Mouse (Mus musculus) Patski (cell line): ENCODE results near the gene Suco. TPM values are rescaled to one million over a fixed set of nuclear protein-coding genes. Genes with fewer than 3 reads are reported as not detected.

Experiments used
- ATAC-seq: fragments of 100-300 bp; one replicate; pipeline ENCODE4 v1.8.0; 2021
- CTCF ChIA-PET: fragments of 350-600 bp; sonication (Branson Sonifier 250); formaldehyde crosslinking; loops from one replicate; lab custom pipeline; 2022; ENCODE audit warnings: inconsistent platforms; lab: Charles Lee
- POLR2A ChIA-PET: fragments of 350-600 bp; sonication (Branson Sonifier 250); formaldehyde crosslinking; loops from one replicate; lab custom pipeline; 2022; ENCODE audit warnings: antibody characterized with exemption, inconsistent platforms; lab: Charles Lee
- DNase-seq: peaks from one replicate; pipeline ENCODE4 v3.0.0-alpha.2; 2011; ENCODE audit warnings: low read depth, low spot score
- H3K27me3 ChIP-seq: fragments of 371-371 bp; one replicate; pipeline ENCODE4 v1.5.1; 2021
- CTCF ChIP-seq: fragments of 100-300 bp; IDR thresholded peaks from one replicate; pipeline ENCODE4 v1.5.1; 2021
- in situ Hi-C: fragments of 300-500 bp; cut with MboI; formaldehyde crosslinking; loops from 3 replicates; pipeline ENCODE4 v1.11.1; 2018; ENCODE audit warnings: low pct_unique_long_range_greater_than_20kb, mixed read lengths
- polyA plus RNA-seq: library from polyadenylated mRNA; unstranded; gene quantifications from one replicate; pipeline ENCODE4 v1.2.3, GENCODE M21; 2021

Gene Suco
- polyA plus RNA-seq, 1 experiment from 2014 or later, result 37.7 TPM

DNA sequence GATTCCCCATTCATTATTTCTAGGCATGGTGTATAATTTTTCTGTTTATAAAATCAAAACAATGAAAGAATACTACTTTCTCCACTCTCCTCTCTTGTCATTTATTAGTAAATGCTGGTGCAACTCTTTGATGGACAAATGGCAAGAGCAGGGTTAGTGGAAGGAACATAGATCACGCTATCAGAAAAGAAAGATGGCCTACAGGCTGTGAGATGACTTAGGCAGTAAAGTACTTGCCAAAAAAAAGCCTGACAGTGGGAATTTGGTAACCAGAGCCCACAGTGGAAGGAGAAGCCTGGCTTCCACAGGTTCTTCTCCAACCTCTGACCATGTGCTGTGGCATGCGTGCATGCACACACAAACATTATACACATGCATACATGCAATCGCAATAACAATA is 18.5 kb upstream of the Suco start:
- ATAC-seq (no peak), DNase-seq (no peak)
- POLR2A ChIA-PET, result interaction anchor here (0.5 kb wide), 1 partner anchor 18 kb away, joined by 7 read pairs; no protein-coding TSS in a partner anchor
- no peak for TF ChIP-seq CTCF
- CTCF ChIA-PET, result no interaction called here
- H3K27me3 ChIP-seq, result peaks cover 16% of the 10 kb centered on the region
- in situ Hi-C loops, result no loop called here

- peaks cover 11% of the 10 kb centered on the region for H3K27me3 ChIP-seq
- POLR2A ChIA-PET, result no interaction called here
- ATAC-seq, result no peak
Measured at GRCm38 (mm10) chr1:161894553-161894952, 18.1 kb upstream of the Suco start.

DNA sequence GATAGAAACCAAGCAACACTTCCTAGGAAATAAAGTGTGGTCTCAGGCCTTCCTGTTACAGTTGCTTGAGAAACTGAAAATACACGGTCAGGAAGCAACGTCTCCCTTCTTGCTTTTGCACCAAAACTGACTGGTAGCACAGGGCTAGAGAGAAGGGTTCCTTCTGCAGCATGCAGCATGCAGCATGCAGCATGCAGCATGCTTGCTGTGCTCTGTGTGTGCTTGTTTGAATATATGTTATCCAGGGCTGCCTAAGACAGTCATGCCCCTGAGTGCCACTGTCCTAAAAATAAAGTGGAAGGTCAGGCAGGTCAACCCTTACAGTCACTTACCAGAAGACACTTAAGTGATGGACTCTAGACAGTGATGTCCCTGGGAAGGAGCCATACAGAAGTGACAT is 17.6 kb upstream of the Suco start:
- ChIA-PET CTCF (no interaction called here), POLR2A (no interaction called here)
- in situ Hi-C loops, result no loop called here
- TF ChIP-seq CTCF, result no peak
- DNase-seq (no peak), ATAC-seq (no peak)
- H3K27me3 ChIP-seq, result peaks cover 11% of the 10 kb centered on the region

More at GRCm38 (mm10) chr1:161894553-161894952, 18.1 kb upstream of the Suco start:
- in situ Hi-C loops, result no loop called here
- TF ChIP-seq CTCF, result no peak
- DNase-seq, result no peak
- CTCF ChIA-PET, result no interaction called here

GRCm38 (mm10) chr1:161888823-161889222 is 12.3 kb upstream of the Suco start:
- no peak for DNase-seq
- ChIA-PET CTCF (interaction anchor here (1.2 kb wide), 1 partner anchor 52 kb away, joined by 3 read pairs; no protein-coding TSS in a partner anchor), POLR2A (no interaction called here)
- peaks cover 13% of the 10 kb centered on the region for H3K27me3 ChIP-seq
- no peak for TF ChIP-seq CTCF
- in situ Hi-C loops, result no loop called here
- ATAC-seq, result no peak

DNA sequence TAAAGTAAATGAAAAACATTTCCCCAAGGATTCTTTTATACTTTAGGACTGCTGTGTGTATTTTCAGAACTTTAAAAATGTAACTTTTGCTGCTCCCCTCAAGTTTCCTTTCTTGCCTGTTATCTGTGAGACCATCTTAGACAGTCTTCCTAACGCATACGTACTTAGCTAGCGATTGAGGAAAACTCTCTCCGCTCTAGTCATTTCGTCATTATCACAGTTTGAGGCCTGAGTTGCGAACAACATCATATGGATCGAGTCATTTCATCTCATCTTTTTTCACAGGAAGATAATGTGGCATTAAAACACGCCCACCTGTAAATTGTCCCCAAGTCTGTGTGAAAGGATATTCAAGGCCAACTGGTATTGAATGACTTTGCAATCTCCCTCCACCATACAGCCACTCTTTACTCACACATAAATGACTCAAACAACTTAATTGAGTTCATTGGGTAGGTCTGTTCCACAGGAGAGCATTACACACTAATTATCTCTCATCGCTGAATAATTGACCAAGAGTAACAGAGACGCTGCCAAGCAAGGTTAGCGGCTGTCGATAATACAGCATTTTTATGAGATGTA is 11.3 kb upstream of the Suco start:
- DNase-seq (no peak), ATAC-seq (no peak)
- POLR2A ChIA-PET, result no interaction called here
- H3K27me3 ChIP-seq, result peaks cover 22% of the 10 kb centered on the region
- TF ChIP-seq CTCF, result no peak
- in situ Hi-C loops, result no loop called here
- CTCF ChIA-PET, result no interaction called here

- in situ Hi-C loops, result no loop called here
- ChIA-PET CTCF (no interaction called here), POLR2A (interaction anchor here (0.7 kb wide), 1 partner anchor 9 kb away, joined by 3 read pairs; the partner anchor contains the start of gene Suco)
- no peak for ATAC-seq
- TF ChIP-seq CTCF, result no peak
- no peak for DNase-seq
- peaks cover 35% of the 10 kb centered on the region for H3K27me3 ChIP-seq
Measured at GRCm38 (mm10) chr1:161885762-161886161, 9.3 kb upstream of the Suco start.

- ATAC-seq (no peak), DNase-seq (no peak)
- peaks cover 16% of the 10 kb centered on the region for H3K27me3 ChIP-seq
- ChIA-PET POLR2A (interaction anchor here (0.6 to 1.1 kb wide), 5 partner anchors 18 to 88 kb away, joined by 3 to 7 read pairs (median 4); no protein-coding TSS in a partner anchor), CTCF (interaction anchor here (1.0 kb wide), 1 partner anchor 90 kb away, joined by 3 read pairs; no protein-coding TSS in a partner anchor)
- in situ Hi-C loops, result no loop called here
- TF ChIP-seq CTCF, result no peak
Measured at GRCm38 (mm10) chr1:161877580-161878142, 1.2 kb upstream of the Suco start.

DNA sequence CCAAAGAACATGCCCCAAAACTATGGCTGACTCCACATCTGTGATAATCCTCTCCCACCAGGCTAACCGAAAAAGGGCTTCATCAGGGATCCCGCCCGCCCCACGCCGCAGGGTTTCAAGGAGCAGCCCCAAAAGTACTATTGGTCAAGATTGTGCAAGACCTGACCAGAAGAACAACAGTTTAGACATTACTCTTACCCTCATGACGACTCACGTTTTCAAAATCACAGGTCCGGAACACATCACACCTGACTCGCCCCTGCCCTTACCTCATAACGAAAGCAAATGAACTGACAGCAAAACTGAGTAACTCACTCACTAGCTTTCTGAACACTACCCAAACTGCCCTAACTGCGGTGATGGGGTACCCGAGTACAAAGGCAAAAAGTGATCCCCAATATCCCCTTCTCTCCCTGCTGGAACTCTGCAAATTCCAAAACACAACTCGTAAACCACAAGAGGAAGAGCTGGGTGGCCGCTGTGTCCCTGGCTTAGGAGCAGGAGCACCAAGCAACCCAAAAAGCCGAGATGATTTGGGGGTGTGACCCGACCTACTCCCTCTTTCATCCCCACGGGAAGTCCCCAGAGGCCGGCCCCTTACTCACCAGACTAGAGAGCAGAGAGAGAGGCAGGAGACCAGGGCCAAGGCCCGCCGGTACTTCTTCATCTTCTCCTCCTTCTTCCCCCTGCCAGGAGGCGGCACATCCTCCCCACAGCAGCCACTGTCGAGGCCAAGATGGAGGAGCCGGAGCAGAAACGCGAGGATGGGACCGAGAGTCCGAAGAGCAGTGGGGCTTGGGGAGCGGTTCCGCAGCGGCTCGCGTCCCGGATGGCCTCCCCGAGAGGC is 553 bp downstream of the Suco start:
- H3K27me3 ChIP-seq, result peaks cover 5% of the 10 kb centered on the region
- POLR2A ChIA-PET, result interaction anchor here (0.5 to 0.7 kb wide), 3 partner anchors 9 to 1078 kb away, joined by 3 read pairs; no protein-coding TSS in a partner anchor
- TF ChIP-seq CTCF, result no peak
- CTCF ChIA-PET, result interaction anchor here (1.6 kb wide), 1 partner anchor 14 kb away, joined by 3 read pairs; no protein-coding TSS in a partner anchor
- in situ Hi-C loops, result no loop called here
- ATAC-seq (no peak), DNase-seq (no peak)

DNA sequence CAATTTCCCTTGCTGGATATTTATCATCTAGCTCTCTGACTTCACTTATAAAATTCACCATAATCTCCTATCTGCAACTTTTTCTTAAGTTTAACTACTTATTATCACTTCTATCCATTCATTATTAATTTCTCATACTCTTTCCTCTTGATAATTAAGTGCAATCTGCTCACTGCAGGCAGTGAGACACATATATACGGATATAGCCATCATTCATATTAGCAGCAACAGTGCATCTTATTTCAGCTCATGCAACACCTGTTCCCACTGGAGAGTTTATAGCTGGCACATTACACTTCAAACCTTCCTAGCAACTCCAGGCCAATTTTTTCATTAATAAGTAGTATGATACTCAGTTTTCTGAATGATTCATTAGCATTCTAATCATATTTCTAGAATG is 7.1 kb downstream of the Suco start:
- no peak for DNase-seq
- CTCF ChIA-PET, result interaction anchor here (1.3 kb wide), 1 partner anchor 63 kb away, joined by 3 read pairs; no protein-coding TSS in a partner anchor
- in situ Hi-C loops, result no loop called here
- no peaks in the 10 kb centered on the region for H3K27me3 ChIP-seq
- no peak for TF ChIP-seq CTCF
- no peak for ATAC-seq
- POLR2A ChIA-PET, result interaction anchor here (0.6 kb wide), 1 partner anchor 21 kb away, joined by 3 read pairs; no protein-coding TSS in a partner anchor

DNA sequence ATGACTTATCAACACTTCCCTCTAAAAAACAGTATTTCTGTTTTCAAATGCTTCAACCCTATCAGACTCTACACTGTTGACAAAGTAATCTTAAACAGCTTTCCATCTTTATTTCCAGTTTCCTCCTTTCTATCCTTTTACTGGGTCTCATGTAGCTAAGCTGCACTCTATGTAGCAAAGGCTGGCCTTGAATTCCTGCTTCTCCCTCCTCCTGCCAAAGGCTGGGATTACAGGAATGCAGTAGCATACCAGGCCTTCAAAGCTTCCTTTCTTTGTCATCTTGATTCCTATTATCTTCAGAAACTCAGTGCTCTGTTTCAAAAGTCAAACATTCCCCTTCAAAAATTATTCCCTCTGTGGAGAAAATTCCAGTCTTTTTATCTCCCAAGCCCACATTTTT is 8.1 kb downstream of the Suco start:
- no peak for TF ChIP-seq CTCF
- no peak for DNase-seq
- CTCF ChIA-PET, result interaction anchor here (1.3 kb wide), 1 partner anchor 20 kb away, joined by 3 read pairs; no protein-coding TSS in a partner anchor
- H3K27me3 ChIP-seq, result no peaks in the 10 kb centered on the region
- ATAC-seq, result no peak
- POLR2A ChIA-PET, result no interaction called here
- in situ Hi-C loops, result no loop called here
